Mouse (Mus musculus) heart, postnatal 36 days (tissue): ENCODE data around the gene Glis3. TPM values are rescaled to one million over a fixed set of nuclear protein-coding genes. Genes with fewer than 3 reads are reported as not detected.

Experiments used
- DNase-seq, 2 experiments: peaks; one replicate each; pipeline ENCODE4 v3.0.0; 2021 to 2022
- intact Hi-C: fragments of 180-260 bp; cut with DNase I; formaldehyde crosslinking; loops from one replicate; pipeline ENCODE4 v1.15.1; 2025
- total RNA-seq, 2 experiments: library from RNA; stranded (reverse); gene quantifications; 2 replicates each; pipeline ENCODE4 v1.2.3; 2021

Glis3 gene
- total RNA-seq, 2 experiments from 2014 or later: 1.6 to 1.9 TPM

DNA sequence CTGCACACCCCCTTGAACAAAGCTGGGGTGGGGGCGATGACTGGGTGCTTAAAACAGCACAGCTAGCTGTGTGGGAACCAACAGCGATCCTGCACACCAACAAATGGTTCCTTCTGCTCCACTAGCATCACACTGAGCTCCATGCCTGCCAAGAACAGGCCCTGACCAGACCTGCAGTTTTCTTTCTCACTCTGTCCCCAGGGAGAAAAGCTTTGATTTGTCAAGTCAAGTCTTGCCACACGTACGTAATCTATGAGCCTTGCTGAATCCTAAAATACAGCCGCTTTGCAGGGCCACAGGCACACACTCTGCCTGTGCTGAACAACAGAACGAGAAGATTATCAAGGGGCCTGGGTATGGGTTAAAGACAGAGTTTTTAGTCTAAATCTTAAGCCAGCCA, 71.6 kb downstream of the Glis3 start:
- DNase-seq: no peak

DNA sequence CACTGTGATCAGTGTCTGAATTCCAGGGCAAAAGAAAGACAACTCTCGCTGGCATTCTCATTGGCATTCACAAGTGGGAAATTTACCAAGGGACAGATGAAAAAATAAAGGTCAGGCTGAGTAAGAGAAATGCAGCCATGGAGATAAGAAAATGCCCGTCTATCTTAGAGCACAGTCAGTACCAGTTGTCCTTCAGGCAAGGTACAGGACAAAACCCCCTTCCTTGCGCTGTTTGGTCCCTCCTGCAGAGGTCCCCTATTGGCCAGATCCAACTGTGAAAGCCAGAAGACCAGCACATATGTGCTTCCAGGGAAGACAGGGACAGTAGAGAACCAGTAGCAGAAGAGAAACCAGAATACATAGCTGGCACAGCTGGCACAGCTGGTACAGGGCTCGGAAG, 79.0 kb downstream of the Glis3 start:
- intact Hi-C loops: no loop called here
- DNase-seq: no peak

More for the DNA sequence above, 71.6 kb downstream of the Glis3 start:
- intact Hi-C loops: no loop called here

DNA sequence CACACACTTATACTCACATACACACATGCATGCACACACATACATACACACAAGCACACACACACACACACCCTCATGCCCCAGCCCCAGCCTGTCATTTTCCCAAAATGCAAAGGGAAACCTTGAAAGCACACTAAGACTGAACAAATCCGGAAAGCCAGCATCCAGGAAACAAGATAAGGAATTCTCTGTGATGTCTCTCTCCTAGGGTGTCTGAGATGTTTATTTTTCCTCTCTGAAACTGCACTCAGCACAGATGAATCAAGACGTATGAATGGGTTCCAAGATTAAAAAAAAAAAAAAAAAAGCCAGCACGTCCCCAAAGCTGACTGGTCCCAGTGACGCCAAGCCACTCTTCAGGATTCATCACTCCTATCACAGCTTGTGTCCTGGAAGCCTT, 85.7 kb downstream of the Glis3 start:
- intact Hi-C loops: no loop called here
- no peak for DNase-seq

- intact Hi-C loops: no loop called here
- no peak for DNase-seq
These were observed 86.9 kb downstream of the Glis3 start for GRCm38 (mm10) chr19:28592981-28593380.

- intact Hi-C loops: no loop called here
- DNase-seq: no peak
These were observed 88.0 kb downstream of the Glis3 start for GRCm38 (mm10) chr19:28591736-28592477.

DNA sequence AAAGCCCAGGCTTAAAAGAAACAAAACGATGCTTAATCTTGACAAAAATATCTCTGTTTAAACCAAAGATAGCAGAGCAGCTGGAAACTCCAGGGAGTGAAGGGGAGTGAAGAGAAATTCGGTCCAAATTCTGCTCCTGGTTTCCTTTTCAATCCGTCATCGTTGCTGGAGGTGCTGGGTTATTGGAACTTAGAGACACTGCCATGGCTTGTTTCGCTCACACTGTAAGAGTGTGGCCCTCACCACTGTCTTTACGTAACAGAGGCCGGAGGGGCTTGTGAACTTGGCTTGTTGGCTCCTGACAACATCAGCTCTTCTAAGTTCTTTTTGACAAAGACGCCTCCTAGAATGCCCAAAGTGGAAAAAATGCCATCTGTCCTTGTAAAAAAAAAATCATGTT, 99.4 kb downstream of the Glis3 start:
- intact Hi-C loops: no loop called here
- no peak for DNase-seq

DNA sequence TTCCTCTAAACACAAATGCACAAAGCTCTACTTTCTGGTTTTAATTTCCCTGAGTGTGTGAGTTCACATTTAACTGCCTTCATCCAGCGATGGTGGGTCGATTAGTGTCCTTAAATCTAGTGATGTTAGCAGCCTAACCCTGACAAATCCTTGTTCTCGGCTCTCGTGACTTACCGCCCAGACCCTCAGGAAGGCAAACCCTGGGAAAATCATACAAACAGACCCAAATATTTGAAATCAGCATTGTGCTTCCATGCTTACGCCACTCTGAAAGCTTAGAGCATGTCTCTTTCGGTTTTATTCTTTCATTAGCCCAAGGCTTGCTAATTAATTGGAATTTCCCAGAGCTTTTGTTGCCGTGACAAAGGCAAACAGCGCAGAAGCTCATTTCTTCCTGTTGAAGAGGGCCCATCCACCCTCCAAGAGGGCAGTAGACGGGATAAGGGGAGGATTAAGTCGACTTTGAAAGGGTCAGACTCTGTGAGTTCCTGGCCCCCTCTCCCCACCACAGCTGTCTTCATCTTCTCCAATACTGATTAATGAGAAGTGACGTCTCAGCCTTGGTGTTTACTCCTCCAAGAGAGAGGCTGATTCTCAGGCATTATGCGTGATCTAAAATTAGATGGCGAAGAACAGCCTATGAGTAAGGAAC, 100.0 kb downstream of the Glis3 start:
- intact Hi-C loops: no loop called here
- no peak for DNase-seq

DNA sequence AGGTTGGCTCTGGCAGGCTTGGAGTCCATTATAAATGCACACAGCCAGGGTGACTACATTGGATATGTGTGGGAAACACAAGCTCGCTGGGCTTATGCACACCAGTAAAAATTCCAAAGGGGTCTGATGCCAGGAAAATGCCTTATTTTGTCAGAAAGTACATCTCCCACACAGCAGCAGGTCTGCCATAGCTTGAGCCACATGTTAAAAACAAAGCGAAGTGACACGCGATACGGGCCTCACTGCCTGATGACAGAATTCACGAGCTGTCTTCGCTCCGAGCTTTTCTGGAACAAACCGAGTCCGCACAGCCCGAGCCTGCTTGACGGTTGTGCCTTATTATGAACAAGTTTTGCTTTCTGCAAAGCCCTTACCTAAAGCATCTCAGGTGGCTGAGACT, 102.9 kb downstream of the Glis3 start:
- intact Hi-C loops: no loop called here
- DNase-seq: no peak

GRCm38 (mm10) chr19:28576619-28577018, 103.3 kb downstream of the Glis3 start:
- intact Hi-C loops: no loop called here
- no peak for DNase-seq

DNA sequence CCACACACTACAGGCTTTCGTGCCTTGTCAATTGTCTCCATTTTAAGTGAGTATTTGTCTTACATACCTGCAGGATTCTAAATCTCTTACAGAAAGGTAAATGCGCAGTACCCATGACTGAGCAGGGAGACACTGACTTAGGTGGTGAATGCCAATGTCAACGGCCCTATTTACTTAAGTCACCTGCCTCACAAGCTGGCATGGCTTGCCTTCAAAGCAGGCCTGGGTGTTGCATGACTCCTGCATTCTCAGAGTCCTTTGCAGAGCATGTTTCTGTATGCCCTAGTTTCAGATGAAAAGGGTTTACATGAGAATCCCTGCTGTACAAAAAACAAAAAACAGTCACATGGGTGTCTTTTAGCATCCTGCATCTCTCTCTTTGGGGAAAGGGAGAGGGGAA, 106.2 kb downstream of the Glis3 start:
- no peak for DNase-seq
- intact Hi-C loops: no loop called here

DNA sequence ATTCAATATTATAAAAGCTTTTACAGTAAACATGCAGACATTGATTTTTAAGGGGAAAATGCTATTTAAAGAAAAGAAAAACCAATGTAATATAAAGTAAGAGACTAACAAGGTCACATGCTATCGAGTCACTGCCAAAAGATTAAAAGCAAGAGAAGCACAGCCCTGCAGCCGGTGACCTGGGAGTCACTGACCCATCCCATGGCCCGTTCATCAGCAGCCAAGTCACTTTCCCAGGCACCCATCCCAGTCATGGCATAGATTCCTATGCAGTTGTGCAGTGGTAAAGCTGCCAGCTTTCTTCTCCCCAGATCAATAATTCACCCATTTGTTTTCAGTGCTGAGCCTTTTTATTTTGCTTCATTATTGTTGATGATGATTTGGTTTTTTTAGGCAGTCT, 110.0 kb downstream of the Glis3 start:
- no peak for DNase-seq
- intact Hi-C loops: no loop called here

DNA sequence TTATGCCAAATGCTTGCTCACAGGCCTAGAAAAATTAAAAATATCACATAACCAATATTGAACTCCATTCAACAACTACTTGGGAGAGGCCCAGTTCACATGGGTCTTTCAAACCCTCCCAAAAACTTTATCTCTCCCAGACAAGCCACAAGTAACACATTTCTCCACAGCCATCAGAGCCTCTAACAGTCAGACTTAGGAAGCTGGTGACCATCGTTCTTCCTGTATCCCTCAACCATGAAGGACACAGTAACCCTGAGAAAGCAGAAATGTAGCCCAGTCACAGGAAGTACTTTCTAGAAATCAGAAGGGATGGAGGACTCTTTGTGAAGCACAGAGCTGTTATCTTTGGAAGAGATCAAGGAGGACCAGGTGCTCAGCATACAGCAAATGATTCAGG, 112.8 kb downstream of the Glis3 start:
- intact Hi-C loops: no loop called here
- DNase-seq: no peak

DNA sequence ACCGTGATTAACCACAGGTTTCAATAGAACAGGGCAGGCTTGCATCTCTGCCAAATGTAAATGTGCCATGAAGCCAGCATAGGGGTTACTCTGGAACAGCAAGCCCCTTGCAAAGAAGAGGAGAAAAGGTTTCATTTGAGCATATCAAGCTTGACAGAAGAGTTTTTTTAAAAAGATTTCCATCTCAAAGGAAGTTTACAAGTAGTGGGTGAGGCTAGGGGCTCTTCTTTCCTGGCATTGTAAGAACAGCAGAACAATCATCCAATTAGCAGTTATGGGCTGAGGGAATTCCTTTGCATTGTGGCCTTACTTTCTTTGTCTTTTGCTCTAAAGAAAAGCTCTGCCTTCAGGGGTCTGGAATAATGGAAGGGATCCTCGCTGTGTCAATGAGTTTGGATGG, 113.3 kb downstream of the Glis3 start:
- no peak for DNase-seq
- intact Hi-C loops: no loop called here

- intact Hi-C loops: no loop called here
- no peak for DNase-seq
These were observed 118.2 kb downstream of the Glis3 start for GRCm38 (mm10) chr19:28561697-28562002.

GRCm38 (mm10) chr19:28560801-28561696, 118.8 kb downstream of the Glis3 start:
- DNase-seq: no peak
- intact Hi-C loops: no loop called here

- DNase-seq: no peak
- intact Hi-C loops: no loop called here
These were observed 120.0 kb downstream of the Glis3 start for GRCm38 (mm10) chr19:28559836-28560235.

- no peak for DNase-seq
- intact Hi-C loops: no loop called here
These were observed 120.5 kb downstream of the Glis3 start for GRCm38 (mm10) chr19:28559400-28559799.

DNA sequence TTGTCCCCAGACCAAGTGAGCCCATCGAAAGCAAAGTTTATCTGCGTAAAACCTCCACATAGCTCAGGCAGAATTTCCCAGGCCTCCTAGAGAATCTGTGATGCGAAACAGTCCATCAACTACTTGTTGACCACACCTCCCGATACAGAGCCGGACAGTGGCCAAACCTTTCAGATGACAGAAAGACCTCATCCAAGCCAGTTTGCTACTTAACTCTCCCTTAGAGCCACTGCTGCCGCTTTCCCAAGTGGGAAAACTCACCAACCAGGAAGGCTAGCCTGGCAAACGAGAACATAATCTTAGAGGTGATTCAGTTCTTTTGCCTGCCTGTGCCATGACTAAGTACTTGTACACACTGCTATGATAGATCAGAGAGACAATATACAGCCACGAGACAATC, 121.2 kb downstream of the Glis3 start:
- peak; percentile 4 to 7 for DNase-seq
- intact Hi-C loops: no loop called here

DNA sequence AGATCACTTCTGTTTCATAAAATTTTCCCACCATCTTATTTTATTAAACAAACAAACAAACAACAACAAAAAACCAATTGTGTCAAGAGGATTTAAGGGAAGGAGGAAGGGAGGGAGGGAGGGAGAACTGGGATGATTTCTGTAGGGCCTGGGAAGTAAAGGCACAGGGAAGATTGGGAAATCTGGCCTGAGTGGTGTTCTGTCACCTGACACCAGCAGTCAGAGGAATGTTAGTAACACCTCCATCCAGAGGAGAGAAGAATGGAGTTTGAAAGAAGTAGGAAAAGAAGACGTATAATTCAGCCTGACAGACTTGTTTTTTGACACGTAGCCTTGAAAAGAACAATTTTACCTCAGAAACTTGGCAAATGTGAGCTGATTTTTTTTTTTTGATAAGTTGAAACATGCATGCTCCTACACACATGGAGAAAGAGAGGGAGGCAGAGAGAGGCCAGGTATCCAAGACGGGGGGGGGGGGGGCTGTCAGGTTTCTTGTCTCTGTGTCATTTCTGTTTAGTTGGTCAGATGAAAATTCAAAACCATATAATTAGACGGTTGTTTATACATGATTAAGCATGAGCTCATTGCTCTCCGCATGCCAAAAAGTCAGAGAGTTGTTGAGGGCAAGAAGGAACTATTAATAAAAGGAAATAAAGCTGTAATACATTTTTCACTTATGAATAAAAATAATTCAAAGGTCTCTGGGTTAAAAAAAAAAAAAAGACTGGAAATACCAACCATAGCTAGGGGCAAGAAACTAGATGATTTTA, 122.1 kb downstream of the Glis3 start:
- DNase-seq: no peak
- intact Hi-C loops: no loop called here

DNA sequence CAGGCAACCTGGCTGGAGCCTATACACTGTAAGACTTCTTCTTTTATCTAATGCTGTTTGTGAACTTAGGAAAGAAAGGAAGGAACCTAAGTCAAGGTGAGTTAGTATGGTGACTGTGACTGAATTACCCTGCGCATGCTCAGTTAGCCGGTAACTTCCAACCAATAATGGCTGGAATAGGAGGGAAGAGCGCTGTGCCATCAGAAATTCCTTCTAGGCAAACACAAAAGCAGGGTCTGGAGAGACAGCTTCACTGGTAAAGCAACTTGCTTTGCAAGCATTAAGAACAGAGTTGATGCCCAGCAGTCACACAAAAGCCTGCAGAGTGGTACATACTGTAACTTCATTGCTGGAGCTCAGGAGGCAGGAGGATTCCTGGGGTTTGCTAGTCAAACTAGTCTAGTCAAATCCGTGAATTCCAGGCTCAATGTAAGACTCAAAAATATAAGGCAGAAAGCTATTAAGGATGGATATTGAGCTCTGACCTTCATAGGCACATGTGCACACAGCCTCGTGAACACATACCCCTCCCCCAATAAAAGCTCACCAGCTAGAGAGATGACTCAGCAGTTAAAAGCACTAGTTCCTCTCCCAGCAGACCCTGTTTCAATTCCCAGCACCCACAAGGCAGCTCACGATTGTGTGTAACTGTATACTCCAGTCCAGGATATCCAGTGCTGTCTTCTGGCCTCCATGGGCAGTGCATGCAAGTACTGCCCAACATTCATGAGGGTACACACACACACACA, 124.5 kb downstream of the Glis3 start:
- intact Hi-C loops: no loop called here
- no peak for DNase-seq
